Mouse (Mus musculus): Measurements from ENCODE around the gene Emc1. TPM values are rescaled to one million over a fixed set of nuclear protein-coding genes. Genes with fewer than 3 reads are reported as not detected.

Gene Emc1
- total RNA-seq (2021) = 10 to 100 TPM; 34.8 to 39.5 TPM
- long read RNA-seq, experiment 1, full-length matches to known transcripts = 54 of 63 reads
- long read RNA-seq, experiment 1, partial matches to known transcripts = 6 of 63 reads
- long read RNA-seq, experiment 1, other reads (novel, unspliced or antisense) = 3 of 63 reads
- long read RNA-seq, experiment 2, full-length matches to known transcripts = 69 of 97 reads
- long read RNA-seq, experiment 2, partial matches to known transcripts = 9 of 97 reads
- long read RNA-seq, experiment 2, other reads (novel, unspliced or antisense) = 19 of 97 reads

DNA sequence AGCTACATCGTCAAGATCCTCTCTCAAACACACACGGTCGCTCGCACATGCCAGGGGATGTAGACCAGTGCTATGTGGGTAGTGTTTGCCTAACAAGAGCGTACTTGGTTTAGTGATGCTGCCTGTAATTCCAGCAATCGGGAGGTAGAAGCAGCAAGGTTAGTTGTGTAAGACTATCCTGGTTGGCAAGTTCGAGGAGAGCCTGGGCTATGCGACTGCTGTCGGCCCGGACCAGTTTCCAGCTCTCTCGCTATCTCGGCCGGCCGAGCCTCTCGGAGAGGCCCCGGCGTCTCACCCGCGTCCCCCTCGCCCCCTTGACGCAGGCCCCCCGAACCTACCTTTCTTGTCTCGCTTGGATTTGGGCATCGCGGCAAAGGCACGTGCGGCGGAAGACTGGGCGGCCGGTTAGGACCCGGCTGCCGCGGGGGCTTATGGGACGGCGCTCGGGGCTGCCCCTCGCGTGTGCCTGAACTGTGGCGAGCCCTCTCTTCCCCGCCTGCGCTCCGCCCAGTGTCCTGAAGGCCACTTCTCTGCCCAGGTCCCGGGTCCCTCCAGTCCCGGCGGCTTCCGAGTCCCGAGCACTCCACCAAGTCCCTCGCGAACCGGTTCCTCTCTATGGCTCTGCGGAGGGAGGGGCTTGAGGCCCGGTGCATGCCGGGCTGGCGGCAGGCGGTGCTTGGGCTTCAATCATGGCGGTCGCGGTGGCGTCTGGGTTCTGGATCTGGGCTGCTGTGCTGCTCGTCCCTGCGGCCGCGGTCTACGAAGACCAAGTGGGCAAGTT lies at the start of gene Emc1, which contains the start of the genes Mrto4 and Ubr4:
TSS of gene Emc1 (plus strand) at position 657 of the 781 bp plus-strand sequence.
TSS of gene Mrto4 (minus strand) at position 646 of the 781 bp plus-strand sequence.
TSS of gene Ubr4 (plus strand) at position 679 of the 781 bp plus-strand sequence.
- peak; percentile 65 to 87 for DNase-seq (ENCODE audit: low spot score in 2 of 2)

DNA sequence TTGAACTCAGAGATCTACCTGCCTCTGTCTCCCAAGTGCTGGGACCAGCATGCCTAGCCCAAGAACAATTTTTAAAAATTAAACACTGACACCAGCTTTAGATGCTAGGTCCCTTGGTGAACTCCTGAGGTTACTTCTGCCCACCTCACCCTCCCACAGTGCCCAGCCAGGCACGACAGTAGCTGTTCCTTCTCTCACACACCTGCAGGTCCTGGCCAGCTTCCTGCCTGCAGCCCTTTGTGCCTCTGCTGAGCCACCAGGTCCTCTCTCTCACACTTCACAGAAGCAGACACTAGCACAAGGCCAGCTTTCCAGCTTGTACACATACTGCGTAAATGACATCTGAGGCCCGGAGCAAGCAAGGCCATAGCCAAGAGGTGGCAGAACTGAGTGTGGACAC lies 46.9 kb upstream of the Emc1 start:
- no peak for DNase-seq (ENCODE audit: low spot score in 2 of 2)

DNA sequence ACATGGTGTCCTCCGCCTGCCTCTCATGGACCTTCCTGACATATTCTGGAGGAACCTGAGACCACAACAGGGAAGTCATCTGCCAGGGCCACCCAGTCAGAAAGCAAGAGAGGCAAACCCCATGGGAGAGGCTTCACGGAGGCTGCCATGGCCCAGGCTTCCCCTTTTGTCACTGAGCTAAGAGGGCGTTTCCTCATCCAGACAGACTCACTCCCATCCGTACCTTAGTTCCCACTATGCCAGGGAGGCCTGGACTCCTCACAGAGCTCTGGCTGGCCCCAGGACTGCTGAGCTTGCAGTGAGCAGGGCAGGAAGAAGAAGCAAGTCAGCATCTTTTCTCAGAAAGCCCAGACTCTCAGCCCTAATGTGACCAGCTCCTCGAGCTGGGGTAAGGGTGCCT lies 44.5 kb upstream of the Emc1 start:
- no peak for DNase-seq (ENCODE audit: low spot score in 2 of 2)

DNA sequence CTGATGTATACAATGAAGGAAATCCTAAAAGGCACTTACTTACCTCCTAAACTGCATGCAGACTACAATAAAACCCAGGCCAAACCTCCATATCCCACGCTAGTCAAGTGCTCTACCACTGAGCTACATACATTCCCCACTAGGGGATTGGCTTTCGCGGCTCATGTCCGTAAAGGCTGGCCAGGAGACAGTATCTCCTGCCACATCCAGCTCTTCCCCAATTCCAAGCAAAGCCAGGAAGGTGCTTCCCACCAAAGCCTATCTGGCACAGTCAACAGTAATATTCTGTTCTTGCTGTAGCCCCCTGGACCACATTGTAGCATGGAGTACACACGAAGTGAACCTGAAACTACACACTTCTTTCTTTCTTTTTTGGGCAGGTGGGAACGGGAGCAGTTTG lies 42.7 kb upstream of the Emc1 start:
- DNase-seq (ENCODE audit: low spot score in 2 of 2) = no peak

DNA sequence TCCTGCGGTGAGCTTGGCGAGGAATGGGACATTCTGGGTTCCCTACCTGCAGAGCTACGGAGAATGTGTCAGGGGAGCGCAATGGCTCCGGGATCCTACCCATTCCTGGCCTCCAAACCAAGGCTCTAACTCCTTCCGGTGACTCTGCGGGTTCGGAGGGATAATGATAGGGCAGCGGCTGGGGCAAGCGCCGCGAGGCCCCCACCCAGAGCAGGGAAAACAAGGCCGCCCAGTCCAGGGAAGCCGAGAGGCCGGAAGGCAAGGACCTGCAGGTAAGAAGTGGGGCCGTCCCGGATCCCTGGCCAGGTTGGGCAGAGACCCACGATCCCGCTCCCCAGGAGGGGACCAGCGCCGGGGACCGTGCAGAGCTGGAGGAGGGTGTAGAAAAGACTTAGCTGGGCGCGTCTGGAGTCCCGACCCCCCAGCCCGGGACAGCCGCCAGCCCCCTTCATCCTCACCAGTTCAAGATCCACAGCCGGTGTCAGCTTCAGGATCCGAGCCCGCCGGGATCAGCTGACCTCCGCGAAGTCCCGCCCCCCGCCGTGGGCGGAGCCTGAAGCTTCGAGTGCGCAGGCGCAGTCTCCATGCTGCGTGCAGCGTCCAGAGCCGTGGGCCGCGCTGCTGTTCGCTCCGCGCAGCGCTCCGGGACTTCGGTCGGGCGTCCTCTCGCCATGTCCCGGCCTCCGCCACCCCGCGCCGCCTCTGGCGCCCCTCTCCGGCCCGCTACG lies 42.1 kb upstream of the Emc1 start, which contains the start of the genes Pqlc2 and Akr7a5:
TSS of gene Pqlc2 (minus strand) at position 538 of the 728 bp plus-strand sequence.
TSS of gene Akr7a5 (plus strand) at position 574 of the 728 bp plus-strand sequence.
- peak; percentile 98 to 99 for DNase-seq (ENCODE audit: low spot score in 2 of 2)

DNA sequence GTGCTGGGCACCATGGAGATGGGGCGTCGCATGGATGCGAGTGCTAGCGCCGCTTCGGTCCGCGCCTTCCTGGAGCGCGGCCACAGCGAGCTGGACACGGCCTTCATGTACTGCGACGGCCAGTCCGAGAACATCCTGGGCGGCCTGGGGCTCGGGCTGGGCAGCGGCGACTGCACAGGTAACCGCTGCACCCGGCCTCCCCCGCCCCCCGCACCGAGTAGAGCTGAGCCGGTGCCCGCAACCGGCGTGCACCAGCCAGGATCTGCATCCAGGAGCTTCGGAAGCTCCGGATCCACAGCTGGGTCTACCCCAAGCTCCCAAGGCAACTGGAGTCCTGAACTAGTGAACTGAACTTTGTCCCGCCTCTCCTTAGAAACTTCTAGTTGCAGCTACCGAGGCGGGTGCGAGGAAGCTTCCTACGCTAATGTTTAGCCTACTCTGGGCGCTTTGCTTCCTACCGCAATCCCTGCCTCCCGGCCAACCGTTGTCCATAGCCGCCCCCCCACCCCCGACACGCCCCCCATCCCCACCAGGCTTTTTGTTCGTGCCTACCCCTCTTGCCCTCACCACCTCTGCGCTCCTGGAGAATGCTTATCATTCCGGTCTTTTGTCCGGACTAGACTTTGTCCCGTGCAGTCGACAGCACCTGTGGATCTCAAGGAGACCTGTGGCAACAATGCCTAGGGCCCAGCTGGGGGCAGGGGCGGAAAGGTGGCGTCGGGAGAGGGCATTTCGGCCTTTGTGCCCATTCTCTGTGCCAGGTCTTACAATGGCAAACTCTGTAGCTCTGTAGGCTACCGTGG lies 41.3 kb upstream of the Emc1 start:
- DNase-seq (ENCODE audit: low spot score in 2 of 2) = no peak

DNA sequence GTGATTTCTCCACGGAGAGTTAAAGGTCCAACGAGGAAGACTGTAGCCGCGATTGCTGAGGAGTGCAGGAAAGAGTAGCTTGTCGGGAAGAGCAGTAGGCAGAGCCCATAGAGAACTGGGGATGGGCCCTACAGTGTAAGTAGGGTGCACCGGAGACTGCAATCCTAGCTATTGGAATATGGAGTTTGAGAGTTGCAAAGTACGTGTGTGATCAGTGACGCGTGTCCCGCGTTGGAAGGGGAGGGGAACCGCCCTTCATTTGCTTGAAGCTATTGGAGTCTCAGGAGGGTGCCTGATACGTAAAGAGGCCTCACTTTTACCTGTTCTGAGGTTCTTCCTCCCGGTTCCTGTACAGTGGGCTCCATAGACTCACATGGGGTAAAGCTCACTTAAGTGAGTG lies 40.7 kb upstream of the Emc1 start:
- DNase-seq (ENCODE audit: low spot score in 2 of 2) = no peak

DNA sequence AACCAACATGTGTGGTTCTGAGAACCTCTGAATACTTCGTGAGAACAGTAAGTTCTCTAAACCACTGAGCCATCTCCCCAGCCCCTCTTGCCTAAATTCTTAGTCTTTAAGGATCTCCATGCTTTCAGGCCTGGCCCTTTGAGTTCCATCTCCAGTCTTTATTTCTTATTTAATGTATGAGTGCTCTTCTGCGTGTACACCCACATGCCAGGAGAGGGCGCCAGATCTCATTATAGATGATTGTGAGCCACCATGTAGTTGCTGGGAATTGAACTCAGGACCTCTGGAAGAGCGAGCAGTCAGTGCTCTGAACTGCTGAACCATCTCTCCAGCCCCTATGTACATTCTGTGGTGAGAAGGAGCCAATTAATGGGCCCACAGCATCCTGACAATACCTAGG lies 39.8 kb upstream of the Emc1 start:
- DNase-seq (ENCODE audit: low spot score in 2 of 2) = no peak

DNA sequence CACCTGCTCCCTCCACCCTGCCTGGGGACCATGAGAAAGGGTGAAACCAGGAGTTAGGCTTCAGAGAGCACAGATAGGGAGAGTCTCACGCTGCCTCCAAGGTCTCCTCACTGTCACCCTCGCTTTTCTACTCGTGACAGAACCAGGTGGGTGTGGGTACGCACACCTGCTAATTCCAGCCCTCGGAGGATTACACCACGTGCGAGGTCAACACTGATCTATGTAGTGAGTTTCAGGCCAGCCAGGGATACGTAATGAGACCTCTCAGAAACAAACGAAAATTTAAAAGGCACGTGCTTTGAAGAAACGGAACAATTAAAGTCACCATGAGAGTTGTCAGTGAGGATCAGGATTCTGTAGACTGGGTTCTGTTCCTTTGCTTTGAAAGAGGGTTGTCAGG lies 33.9 kb upstream of the Emc1 start:
- no peak for DNase-seq (ENCODE audit: low spot score in 2 of 2)

DNA sequence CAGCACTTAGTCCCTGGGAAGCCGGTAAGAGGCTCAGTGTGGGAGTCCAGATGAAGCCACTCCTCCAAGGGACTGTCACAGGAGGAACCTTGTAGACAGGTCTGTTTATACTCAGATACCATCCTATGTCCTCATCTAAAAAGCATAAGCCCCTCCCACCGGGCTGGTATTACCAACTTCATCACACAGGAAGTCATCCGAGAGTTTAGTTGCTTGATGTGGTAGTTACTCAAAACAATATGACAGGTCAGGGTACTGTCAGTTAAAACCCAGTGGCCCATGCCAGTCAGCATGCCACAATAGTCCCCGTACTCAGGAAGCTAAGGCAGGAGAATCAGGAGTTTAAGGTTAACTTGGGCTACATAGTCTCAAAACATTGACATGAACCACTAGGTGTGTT lies 32.6 kb upstream of the Emc1 start:
- no peak for DNase-seq (ENCODE audit: low spot score in 2 of 2)

DNA sequence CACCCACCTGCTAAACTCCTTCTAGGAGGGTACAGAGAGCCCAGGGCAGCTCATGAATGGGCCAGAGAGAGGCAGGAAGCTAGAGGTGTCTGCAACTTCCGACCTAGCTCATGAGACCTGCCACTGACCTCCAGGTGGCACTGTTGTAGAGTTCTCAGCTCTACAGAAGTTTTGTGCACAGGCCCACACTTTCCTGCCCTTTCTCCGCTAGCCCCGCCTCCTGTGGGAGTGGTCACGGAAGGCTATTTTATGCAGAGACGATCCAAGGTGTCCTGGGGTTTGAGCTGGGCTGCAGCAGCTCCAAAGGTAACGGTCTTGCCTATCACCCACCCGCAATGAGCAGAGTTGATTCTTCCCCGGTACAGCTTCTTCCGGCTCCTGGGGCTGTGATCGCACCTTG lies 21.8 kb upstream of the Emc1 start:
- DNase-seq (ENCODE audit: low spot score in 2 of 2) = peak in 1 of 2 experiments; percentile 72

DNA sequence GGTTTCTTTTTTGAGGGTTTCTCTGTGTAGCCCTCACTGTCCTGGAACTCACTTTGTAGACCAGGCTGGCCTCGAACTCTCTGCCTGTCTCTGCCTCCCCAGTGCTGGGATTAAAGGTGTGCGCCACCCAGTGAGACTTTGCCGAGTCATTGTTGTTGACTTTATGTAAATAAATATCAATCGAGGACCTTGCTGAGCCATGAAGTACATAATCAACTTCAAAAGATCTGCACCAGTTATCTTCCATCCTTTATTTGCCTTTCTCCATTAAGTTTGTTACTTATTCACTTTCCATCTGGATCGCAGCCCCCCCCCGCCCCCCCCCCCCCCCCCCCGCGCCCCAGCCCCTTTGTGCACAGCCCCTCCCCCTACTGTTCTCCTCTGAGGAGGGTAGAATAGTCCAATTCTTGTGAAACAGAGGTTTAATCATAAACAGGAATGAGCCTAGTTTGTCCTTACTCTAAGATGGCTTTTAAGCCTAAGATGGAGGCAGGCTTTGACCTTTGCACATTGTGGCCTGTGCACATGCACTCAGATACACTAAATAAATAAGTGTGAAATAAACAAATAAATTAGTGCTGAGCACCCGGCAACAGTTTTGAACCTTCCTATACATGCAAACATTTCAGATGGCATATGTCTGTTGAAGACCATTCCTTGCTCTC lies 17.6 kb upstream of the Emc1 start:
- DNase-seq (ENCODE audit: low spot score in 2 of 2) = no peak

DNA sequence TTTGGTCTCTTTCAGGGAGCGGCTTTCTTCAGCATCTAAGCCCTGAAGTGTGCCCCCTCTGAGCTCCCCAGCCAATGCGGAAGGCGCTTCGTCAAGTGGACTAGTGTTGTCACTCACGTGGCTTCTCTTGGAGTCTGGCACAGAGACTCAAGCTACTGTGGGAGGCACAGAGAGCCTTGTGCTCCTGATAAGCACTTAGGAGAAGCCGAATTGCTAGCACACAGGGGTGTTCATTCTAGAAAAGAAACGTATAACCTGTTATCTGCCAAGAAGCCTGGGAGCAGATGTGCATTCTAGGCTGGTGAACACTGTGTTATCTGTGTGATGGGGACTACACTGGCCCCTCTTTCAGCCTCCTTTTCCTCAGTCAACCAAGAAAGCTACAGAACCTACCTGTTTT lies 16.9 kb upstream of the Emc1 start:
- no peak for DNase-seq (ENCODE audit: low spot score in 2 of 2)

DNA sequence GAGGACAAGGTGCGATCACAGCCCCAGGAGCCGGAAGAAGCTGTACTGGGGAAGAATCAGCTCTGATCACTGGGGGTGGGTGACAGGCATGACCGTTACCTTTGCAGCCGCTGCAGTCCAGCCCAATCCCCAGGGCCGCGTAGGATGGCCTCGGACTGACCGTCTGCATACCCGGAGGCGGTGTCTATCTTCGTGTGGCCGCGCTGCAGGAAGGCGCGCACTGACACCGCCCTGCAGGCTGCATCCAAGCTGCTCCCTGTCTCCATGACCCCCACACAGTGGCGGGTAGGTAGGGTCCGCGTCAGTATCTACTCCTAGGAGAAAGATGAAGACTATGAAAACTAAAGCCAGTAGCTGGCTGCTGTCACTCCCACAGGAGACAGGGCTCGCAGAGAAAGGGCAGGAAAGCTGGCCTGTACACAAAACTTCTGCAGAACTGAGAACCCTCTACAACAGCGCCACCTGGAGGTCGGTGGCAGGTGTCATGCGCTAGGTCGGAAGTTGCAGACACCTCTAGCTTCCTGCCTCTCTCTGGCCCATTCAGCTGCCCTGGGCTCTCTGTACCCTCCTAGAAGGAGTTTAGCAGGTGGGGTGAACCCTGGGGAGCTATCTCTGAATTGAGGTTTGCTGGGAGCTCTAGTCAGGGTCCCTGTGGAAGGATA lies 15.4 kb upstream of the Emc1 start:
- peak; percentile 53 to 80 for DNase-seq (ENCODE audit: low spot score in 2 of 2)

DNA sequence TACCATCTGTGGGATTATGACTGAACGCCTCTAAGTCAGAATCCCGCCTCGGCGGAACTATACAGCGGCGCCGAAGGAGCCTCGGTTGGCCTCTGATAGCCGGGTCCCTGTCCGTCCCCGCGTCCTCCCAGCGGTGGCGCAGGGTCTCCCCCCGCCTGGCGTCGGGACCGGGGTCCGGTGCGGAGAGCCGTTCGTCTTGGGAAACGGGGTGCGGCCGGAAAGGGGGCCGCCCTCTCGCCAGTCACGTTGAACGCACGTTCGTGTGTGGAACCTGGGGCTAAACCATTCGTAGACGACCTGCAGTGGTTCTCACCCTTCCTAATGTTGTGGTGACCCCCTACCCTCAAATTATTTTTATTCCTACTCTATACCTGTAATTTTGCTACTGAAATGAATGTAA lies 14.2 kb upstream of the Emc1 start:
- no peak for DNase-seq (ENCODE audit: low spot score in 2 of 2)

DNA sequence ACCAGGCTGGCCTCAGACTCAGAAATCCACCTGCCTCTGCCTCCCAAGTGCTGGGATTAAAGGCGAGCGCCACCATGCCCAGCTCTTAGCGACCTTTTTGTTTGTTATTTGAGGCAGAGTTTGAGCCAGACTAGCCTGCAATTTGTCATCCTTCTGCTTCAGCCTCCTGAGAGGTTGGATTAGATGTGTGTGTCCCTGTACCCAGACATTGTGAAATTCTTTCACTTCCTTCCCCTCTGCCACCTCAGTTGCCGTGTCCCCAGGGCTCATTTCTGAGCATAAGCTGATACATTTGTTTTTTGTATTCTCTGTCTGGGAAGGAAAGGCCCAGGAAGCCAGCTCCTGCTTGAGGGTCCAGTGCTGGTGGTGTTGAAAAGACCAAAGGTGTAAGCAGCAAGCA lies 11.6 kb upstream of the Emc1 start:
- no peak for DNase-seq (ENCODE audit: low spot score in 2 of 2)

DNA sequence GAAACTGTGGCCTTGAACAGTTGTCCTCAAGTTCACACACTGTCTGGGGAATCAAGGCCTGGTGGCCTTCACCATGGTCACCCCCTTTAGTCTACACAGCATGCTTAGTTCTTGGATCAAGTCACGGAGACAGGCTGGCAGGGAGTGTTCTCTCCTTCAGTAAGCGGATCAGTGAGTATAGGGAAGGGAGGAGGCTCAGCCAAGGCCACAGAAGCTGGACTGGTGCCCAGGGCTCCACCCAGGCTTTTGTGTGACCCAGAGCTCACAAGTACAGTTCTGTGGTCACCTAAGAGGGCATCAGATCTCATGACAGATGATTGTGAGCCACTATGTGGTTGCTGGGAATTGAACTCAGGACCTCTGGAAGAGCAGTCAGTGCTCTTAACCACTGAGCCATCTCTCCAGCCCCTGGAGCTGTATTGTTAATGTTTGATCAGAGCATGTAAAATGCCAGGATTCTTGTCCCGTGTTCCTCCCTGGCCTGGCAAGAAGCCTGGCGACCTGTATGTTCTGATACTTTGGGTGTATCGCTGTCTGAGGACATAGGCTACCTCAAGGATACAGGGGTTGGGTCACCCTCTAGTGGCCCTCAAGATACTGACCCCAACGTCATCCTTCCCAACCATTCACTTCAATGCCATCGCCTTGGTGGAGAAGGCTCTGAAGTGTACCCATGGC lies 10.7 kb upstream of the Emc1 start:
- no peak for DNase-seq (ENCODE audit: low spot score in 2 of 2)

DNA sequence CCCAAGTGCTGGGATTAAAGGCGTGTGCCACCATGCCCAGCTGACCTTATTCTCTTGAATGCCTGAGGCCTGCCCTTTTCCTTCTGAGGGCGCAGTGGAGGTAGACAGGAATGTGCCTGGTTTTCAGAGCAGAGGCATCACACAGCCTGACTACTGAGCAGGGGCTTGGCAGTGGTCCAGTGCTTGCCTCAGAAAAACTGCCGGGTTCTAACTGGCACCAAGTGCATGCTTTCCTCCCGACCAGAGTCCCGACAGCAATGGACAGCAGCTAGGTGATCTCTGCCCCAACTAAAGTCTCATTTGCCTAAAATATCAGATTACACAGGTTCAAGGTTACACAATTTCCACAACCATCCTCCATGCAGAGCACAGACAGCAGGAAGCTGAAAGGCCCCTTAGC lies 8.7 kb upstream of the Emc1 start:
- DNase-seq (ENCODE audit: low spot score in 2 of 2) = no peak

DNA sequence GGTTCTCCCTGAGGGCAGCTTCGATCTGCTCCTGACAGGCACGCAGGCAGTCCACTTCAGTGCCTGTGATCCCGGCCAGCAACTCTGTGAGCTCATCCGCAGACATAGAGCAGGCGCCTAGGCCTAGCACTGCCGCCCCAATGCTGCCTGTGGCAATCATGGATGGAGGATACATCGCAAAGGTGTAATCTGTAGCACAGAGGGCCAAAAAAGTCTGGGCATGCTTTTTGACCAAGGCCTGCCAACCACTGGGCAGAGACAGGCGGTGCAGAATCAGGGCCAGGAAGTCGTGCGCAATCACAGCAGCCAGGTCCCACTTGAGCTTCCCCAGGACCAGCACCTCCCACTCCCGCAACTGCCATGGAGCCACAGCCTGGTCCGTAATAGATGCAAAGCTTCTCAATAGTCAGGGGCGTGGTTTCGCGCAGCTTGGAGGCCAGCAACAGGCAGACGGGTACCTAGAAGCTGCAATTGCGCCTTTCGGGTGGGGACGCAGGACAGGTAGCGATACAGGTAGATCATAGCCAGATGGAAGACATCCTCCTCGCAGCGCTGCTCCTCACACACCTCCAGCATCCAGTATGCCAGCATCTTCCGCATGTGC lies 6.9 kb upstream of the Emc1 start:
- no peak for DNase-seq (ENCODE audit: low spot score in 2 of 2)
